Mouse (Mus musculus): ENCODE data around the gene Dnpep. TPM values are rescaled to one million over a fixed set of nuclear protein-coding genes. Genes with fewer than 3 reads are reported as not detected.

The Dnpep gene
- polyA plus RNA-seq, 1 experiment from 2014 or later: 108 TPM

DNA sequence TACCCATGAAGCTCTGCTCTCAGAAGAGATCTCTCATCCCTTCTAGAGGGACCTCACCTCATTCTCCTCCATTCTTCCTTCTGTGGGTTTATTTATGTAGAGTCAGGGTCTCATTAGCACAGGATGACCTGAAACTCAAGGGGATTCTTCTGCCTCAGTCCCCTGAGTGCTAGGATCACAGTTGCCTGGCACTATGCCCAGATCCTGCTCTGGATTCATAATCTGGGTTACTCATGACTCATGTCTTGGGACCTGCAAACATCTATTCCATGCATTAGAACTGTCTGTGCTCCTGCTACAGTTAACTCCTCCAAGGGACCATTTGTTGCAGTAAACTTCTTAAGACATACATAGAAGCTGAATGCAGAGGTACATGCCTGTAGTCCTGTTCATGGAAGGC, 56.5 kb downstream of the Dnpep start:
- Histone ChIP-seq H3K4me1 (replicated peaks) (no peaks in the 10 kb centered on the region), H3K9ac (no peak overlapping the region), H3K4me2 (no peak overlapping the region), H3K27ac (no peak overlapping the region), H3K36me3 (no peaks in the 10 kb centered on the region), H3K9me3 (replicated peaks) (no peaks in the 10 kb centered on the region), H3K4me3 (no peak overlapping the region), H3K27me3 (peaks cover 42% of the 10 kb centered on the region)
- no peak for ATAC-seq (replicated peaks; ENCODE audit: insufficient number of reproducible peaks, insufficient read depth, low FRiP score, low read depth)

Other genes starting within 250 kb of the Dnpep start
- 7.2 and 8.9 TPM in 2 replicates for gene Nhej1, start 192.8 kb downstream of the Dnpep start, polyA plus RNA-seq (2015; fragmentation: Nextera tagmentation; extraction: Ambion mirVana)
- 0.53 and 1.2 TPM in 2 replicates for gene Slc23a3, start 184.1 kb downstream of the Dnpep start, polyA plus RNA-seq (2015; fragmentation: Nextera tagmentation; extraction: Ambion mirVana)
- 33.7 and 39.3 TPM in 2 replicates for gene Cnppd1, start 175.3 kb downstream of the Dnpep start, polyA plus RNA-seq (2015; fragmentation: Nextera tagmentation; extraction: Ambion mirVana)
- 30.7 and 41.6 TPM in 2 replicates for gene Retreg2, start 175.2 kb downstream of the Dnpep start, polyA plus RNA-seq (2015; fragmentation: Nextera tagmentation; extraction: Ambion mirVana)
- gene Zfand2b, start 149.3 kb downstream of the Dnpep start, polyA plus RNA-seq (2015; fragmentation: Nextera tagmentation; extraction: Ambion mirVana): 26.5 and 32.5 TPM in 2 replicates
- gene Abcb6, start 137.6 kb downstream of the Dnpep start, polyA plus RNA-seq (2015; fragmentation: Nextera tagmentation; extraction: Ambion mirVana): 12.9 and 14.1 TPM in 2 replicates
- 24.3 and 25.9 TPM in 2 replicates for gene Ankzf1, start 125.8 kb downstream of the Dnpep start, polyA plus RNA-seq (2015; fragmentation: Nextera tagmentation; extraction: Ambion mirVana)
- gene Atg9a, start 125.8 kb downstream of the Dnpep start, polyA plus RNA-seq (2015; fragmentation: Nextera tagmentation; extraction: Ambion mirVana): 27.1 and 31.0 TPM in 2 replicates
- gene Glb1l, start 107.2 kb downstream of the Dnpep start, polyA plus RNA-seq (2015; fragmentation: Nextera tagmentation; extraction: Ambion mirVana): 9.4 and 11.4 TPM in 2 replicates
- 73.6 and 96.9 TPM in 2 replicates for gene Stk16, start 107.2 kb downstream of the Dnpep start, polyA plus RNA-seq (2015; fragmentation: Nextera tagmentation; extraction: Ambion mirVana)
- 41.9 and 56.7 TPM in 2 replicates for gene Tuba4a, start 98.1 kb downstream of the Dnpep start, polyA plus RNA-seq (2015; fragmentation: Nextera tagmentation; extraction: Ambion mirVana)
- gene A630095N17Rik, start 85.9 kb downstream of the Dnpep start, polyA plus RNA-seq (2015; fragmentation: Nextera tagmentation; extraction: Ambion mirVana): 0.23 TPM in 1 of 2 replicates, not detected in the other
- gene Dnajb2, start 81.6 kb downstream of the Dnpep start, polyA plus RNA-seq (2015; fragmentation: Nextera tagmentation; extraction: Ambion mirVana): 41.4 and 43.0 TPM in 2 replicates
- 0.45 and 1.0 TPM in 2 replicates for gene Ptprn, start 53.5 kb downstream of the Dnpep start, polyA plus RNA-seq (2015; fragmentation: Nextera tagmentation; extraction: Ambion mirVana)
- gene Resp18, start 39.6 kb downstream of the Dnpep start, polyA plus RNA-seq (2015; fragmentation: Nextera tagmentation; extraction: Ambion mirVana): 0.18 and 2.4 TPM in 2 replicates
- 374 and 419 TPM in 2 replicates for gene Des, start 42.3 kb upstream of the Dnpep start, polyA plus RNA-seq (2015; fragmentation: Nextera tagmentation; extraction: Ambion mirVana)
- 44.5 and 54.4 TPM in 2 replicates for gene Speg, start 57.3 kb upstream of the Dnpep start, polyA plus RNA-seq (2015; fragmentation: Nextera tagmentation; extraction: Ambion mirVana)
- gene Gmppa, start 117.9 kb upstream of the Dnpep start, polyA plus RNA-seq (2015; fragmentation: Nextera tagmentation; extraction: Ambion mirVana): 63.9 and 81.8 TPM in 2 replicates
- gene Asic4, start 132.4 kb upstream of the Dnpep start, polyA plus RNA-seq (2015; fragmentation: Nextera tagmentation; extraction: Ambion mirVana): 0.40 and 0.81 TPM in 2 replicates
- gene Chpf, start 161.3 kb upstream of the Dnpep start, polyA plus RNA-seq (2015; fragmentation: Nextera tagmentation; extraction: Ambion mirVana): 23.9 and 36.6 TPM in 2 replicates
- gene Tmem198, start 161.5 kb upstream of the Dnpep start, polyA plus RNA-seq (2015; fragmentation: Nextera tagmentation; extraction: Ambion mirVana): 0.39 and 0.80 TPM in 2 replicates
- gene Obsl1, start 188.5 kb upstream of the Dnpep start, polyA plus RNA-seq (2015; fragmentation: Nextera tagmentation; extraction: Ambion mirVana): 95.1 and 122 TPM in 2 replicates
- 4.1 and 5.9 TPM in 2 replicates for gene Inha, start 189.1 kb upstream of the Dnpep start, polyA plus RNA-seq (2015; fragmentation: Nextera tagmentation; extraction: Ambion mirVana)
- gene Stk11ip, start 203.5 kb upstream of the Dnpep start, polyA plus RNA-seq (2015; fragmentation: Nextera tagmentation; extraction: Ambion mirVana): 10.4 and 15.8 TPM in 2 replicates
- gene Slc4a3, start 228.3 kb upstream of the Dnpep start, polyA plus RNA-seq (2015; fragmentation: Nextera tagmentation; extraction: Ambion mirVana): 28.9 and 33.4 TPM in 2 replicates